Mouse (Mus musculus): ENCODE results near the gene Mboat1.

The Mboat1 gene
- long read RNA-seq, experiment 1, partial matches to known transcripts = 0 of 1 reads
- long read RNA-seq, experiment 1, other reads (novel, unspliced or antisense) = 0 of 1 reads
- long read RNA-seq, experiment 2, partial matches to known transcripts = 0 of 2 reads
- long read RNA-seq, experiment 2, other reads (novel, unspliced or antisense) = 0 of 2 reads

DNA sequence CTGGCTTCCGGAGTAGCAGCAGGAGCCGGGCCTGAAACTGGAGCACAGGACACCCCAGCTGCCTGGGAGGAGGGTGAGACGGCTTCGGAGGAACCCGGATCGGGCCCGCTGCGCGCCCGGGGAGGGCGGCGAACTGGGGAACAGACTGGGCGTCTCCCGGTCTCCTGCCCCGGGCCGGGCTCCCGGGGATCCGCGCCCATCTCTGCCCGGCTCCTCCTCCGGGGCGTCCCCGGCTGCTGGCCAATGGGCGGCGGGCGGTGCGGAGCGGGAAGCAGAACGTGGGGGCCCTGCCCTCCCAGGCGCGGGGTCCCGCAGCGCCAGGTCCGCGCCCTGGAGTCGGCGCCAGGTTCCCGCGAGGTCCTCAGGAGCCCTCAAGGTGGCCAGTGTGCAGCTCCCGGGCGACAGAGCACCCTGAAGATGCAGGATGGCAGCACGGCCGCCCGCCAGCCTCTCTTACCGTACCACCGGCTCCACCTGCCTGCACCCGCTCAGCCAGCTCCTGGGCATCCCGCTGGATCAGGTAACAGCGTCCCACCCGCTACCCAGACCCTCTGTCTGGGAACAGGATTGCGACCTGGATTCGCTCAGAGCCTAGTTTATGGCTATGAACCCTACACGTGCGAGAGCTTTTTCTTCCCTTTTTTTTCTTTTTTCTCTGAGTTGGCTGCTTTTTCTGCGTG lies at the start of gene Mboat1:
Mboat1 (plus strand) TSS at position 247 of the 680 bp plus-strand sequence.
- intact Hi-C loops (cut with DNase I) = no loop called here

DNA sequence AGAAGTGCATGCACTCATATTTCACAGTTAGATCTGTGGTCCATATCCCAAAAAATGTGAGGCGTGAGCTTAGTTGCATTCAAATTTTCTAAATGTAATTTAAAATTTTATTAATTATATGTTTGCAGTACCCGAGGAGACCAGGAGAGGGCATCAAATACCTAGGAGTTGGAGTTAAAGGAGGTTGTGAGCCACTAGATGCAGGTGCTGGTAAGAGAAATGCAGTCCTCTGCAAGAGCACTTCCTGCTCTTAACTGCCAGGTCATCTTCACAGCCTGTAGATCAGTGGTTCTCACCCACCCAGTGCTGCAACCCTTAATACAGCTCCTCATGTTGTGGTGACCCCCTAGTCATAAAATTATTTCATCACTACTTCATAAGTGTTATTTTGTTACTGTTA lies 43.2 kb upstream of the Mboat1 start:
- intact Hi-C loops (cut with DNase I) = loop anchor here (1.0 to 10.0 kb wide), 2 partner anchors 167 to 432 kb away; no protein-coding TSS in a partner anchor

DNA sequence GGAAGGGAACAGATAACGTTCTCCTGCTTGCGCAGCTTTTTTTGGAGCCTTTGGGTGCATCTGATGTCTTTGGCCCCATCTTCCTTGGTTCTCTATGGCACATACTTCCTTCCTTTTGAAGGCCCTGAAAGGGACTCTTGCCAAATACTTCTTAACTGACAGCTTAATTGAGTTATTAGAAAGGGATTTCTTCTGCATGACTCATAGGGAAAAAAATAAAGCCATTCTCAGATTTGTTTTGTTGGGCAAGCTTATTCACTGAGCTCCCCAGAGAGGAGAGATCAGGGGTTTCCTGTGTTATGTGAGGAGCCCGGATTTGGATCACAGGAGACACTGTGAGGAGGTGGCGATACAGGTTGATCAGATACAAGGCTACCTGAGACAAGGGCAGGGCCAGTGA lies 40.4 kb upstream of the Mboat1 start:
- intact Hi-C loops (cut with DNase I) = loop anchor here (10.0 kb wide), 1 partner anchor 429 kb away; no protein-coding TSS in a partner anchor

DNA sequence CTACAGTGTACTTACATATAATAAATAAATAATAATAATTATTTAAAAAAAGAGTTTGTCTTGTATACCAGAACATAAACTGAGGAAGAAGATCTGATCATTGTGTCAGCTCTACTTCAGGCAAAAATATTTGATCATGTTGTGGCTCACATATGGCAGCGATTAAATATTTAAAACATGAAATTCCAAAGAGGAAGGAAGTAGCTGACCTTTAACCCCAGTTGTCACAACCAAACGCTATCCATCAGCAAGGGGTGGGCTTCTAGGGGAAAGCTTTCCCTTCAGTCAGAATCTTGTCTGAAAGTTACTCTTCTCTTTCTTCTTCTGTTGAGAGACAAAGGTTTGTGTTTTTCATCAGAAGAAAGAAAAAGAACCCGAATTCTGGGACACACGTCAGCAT lies 39.8 kb upstream of the Mboat1 start:
- intact Hi-C loops (cut with DNase I) = loop anchor here (10.0 kb wide), 1 partner anchor 428 kb away; no protein-coding TSS in a partner anchor

- intact Hi-C loops (cut with DNase I) = no loop called here
Observed at GRCm38 (mm10) chr13:30109001-30109600, 27.2 kb upstream of the Mboat1 start.

DNA sequence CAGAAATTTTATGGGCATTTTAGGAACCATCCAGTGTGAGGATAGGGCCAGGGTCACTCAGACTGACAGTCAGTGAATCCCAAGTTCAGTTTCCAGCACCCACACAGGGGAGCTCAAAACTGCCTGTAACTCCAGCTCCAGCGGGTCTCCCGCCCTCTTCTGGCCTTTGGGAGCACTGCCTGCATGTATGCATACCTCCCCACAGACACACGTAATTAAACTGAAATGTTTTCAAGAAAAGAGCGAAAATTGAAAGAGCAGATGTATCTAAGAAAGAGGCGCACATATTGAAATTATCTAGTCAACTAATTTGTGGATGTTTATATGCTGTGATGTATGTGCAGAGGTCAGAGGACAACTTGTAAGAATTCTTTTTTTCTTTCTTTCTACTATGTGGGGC lies 20.5 kb upstream of the Mboat1 start:
- intact Hi-C loops (cut with DNase I) = no loop called here

- intact Hi-C loops (cut with DNase I) = no loop called here
Observed at GRCm38 (mm10) chr13:30136923-30137629, 787 bp downstream of the Mboat1 start.

- intact Hi-C loops (cut with DNase I) = no loop called here
Observed at GRCm38 (mm10) chr13:30137951-30138350, 1.7 kb downstream of the Mboat1 start.

- intact Hi-C loops (cut with DNase I) = no loop called here
Observed at GRCm38 (mm10) chr13:30140149-30140548, 3.9 kb downstream of the Mboat1 start.

GRCm38 (mm10) chr13:30140646-30141045 lies 4.4 kb downstream of the Mboat1 start:
- intact Hi-C loops (cut with DNase I) = no loop called here

- intact Hi-C loops (cut with DNase I) = no loop called here
Observed at GRCm38 (mm10) chr13:30141996-30142395, 5.7 kb downstream of the Mboat1 start.

DNA sequence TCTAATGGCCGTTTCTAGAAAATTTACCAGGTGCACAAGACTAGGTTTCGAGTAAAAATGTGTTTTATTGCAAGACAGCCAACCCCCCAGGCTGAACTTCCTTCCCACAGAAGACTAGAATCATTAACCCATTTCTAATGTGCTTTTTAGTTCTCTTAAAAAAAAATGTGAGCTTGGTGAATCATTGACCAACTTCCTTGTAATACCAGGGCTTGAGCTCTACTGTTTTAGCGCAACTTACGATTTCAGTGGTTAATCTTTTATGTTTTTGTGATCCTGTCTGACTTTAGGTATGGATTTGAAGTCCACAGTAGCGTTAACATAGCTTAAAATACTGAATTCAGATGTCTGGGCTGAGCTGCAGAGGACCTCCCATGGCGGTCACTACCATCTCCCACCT lies 10.2 kb downstream of the Mboat1 start:
- intact Hi-C loops (cut with DNase I) = no loop called here

DNA sequence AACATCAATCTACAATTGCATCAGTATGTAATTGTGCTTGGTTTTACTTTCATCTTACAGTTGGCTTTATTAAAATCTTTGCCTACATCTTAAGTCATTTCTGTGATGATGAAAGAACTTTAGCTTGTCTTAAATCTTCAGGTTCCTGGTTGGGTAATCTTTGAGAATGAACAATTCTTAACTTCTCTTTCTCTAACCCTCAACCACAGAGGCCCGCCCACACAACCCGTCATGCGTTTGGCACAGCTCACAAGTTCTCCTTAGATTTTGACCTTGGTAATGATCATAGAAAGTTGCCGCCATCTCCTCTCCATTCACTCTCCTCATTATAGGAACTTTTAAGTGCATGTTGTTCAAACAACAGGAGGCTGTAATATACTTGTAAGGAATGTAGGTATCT lies 18.0 kb downstream of the Mboat1 start:
- intact Hi-C loops (cut with DNase I) = no loop called here

GRCm38 (mm10) chr13:30159626-30160025 lies 23.3 kb downstream of the Mboat1 start:
- intact Hi-C loops (cut with DNase I) = no loop called here

- intact Hi-C loops (cut with DNase I) = no loop called here
Observed at GRCm38 (mm10) chr13:30163521-30163920, 27.2 kb downstream of the Mboat1 start.

- intact Hi-C loops (cut with DNase I) = no loop called here
Observed at GRCm38 (mm10) chr13:30166138-30167090, 30.1 kb downstream of the Mboat1 start.

DNA sequence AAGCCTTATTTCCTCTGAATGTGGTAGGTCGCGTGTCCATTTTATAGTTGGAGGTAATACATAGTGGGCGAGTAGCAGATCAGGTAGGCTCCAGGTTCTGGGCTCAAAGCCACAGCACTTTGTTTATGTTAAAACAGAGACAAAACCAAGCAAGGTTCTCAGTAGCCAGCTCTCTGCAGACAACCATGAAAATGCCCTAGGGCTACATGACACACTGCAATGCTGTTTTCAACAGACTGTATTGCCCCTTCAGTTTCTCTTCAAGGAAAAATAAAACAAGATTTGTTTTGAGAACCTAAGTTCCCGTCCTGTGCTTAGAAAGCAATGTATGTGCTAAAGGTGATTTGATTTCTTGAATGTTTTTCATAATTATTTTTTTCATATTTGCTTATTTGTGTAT lies 31.2 kb downstream of the Mboat1 start:
- intact Hi-C loops (cut with DNase I) = no loop called here

DNA sequence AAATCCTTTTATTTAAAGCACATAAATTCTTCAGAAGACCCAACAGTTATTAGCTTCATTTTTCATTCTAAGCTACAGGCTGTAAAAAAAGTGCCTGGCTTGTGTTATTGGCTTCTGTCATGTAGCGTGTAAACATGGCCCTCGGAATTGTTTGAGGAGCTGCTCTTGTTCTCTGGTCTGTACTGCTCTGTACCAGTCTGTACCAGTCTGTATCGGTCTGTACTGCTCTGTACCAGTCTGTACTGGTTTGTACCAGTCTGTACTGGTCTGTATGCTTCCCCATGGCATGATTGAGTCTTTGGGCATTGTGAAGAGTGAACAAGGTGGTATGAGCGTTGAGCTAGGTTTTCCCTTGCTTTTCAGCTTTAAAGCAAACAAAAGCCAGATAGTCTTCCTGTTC lies 32.5 kb downstream of the Mboat1 start:
- intact Hi-C loops (cut with DNase I) = no loop called here

DNA sequence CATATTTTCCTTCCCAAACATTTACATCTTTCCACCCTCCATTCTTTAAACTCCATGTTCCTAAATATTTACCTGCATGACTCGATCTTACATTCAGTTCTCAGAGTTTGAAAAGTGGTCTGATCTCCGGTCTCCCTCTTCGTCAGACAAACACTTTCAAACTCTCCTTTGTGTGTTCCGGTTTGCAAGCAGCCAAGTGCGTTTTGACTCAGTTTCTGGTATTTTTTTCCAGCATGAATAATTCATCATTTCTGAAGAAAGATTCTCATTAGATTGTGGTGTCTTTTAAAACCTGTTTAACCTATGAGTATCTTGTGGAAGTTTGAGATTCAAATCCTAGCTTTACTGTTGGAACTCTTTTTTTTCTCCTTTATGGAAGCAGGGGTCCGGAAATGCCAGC lies 33.8 kb downstream of the Mboat1 start:
- intact Hi-C loops (cut with DNase I) = no loop called here

GRCm38 (mm10) chr13:30174586-30174985 lies 38.3 kb downstream of the Mboat1 start:
- intact Hi-C loops (cut with DNase I) = no loop called here

- intact Hi-C loops (cut with DNase I) = no loop called here
Observed at GRCm38 (mm10) chr13:30177356-30177755, 41.1 kb downstream of the Mboat1 start.

Measured in adrenal gland (tissue).